Mouse (Mus musculus) neural tube, embryonic 14.5 days (tissue): ENCODE measurements around the gene Mettl13. TPM values are rescaled to one million over a fixed set of nuclear protein-coding genes. Genes with fewer than 3 reads are reported as not detected.

Source experiments
- ATAC-seq: fragments of 200-750 bp; cut with Nextera tagmentation; 2 replicates; pipeline ENCODE4 v1.8.0; 2017; ENCODE audit warnings: low read depth, mild to moderate bottlenecking, moderate TSS enrichment, moderate library complexity
- H3K27ac ChIP-seq: fragments of 300-500 bp; sonication (generic); 2 replicates; pipeline ENCODE4 v1.5.1; 2014; ENCODE audit warnings: low read depth, mild to moderate bottlenecking, control low read depth, low read length, moderate library complexity, mixed read lengths
- H3K27me3 ChIP-seq: fragments of 300-500 bp; sonication (generic); 2 replicates; pipeline ENCODE4 v1.6.1; 2014; ENCODE audit warnings: low read length; ENCODE audit not compliant: control insufficient read depth, insufficient read depth
- H3K36me3 ChIP-seq: fragments of 300-500 bp; sonication (generic); 2 replicates; pipeline ENCODE4 v1.6.1; 2014; ENCODE audit warnings: low read length, mixed read lengths; ENCODE audit not compliant: control insufficient read depth, insufficient read depth
- H3K4me1 ChIP-seq: fragments of 300-500 bp; sonication (generic); 2 replicates; pipeline ENCODE4 v1.6.1; 2014; ENCODE audit warnings: low read length; ENCODE audit not compliant: control insufficient read depth, insufficient read depth
- H3K4me2 ChIP-seq: fragments of 300-500 bp; sonication (generic); 2 replicates; pipeline ENCODE4 v1.6.1; 2014; ENCODE audit warnings: mild to moderate bottlenecking, low read depth, low read length, control low read depth
- H3K4me3 ChIP-seq: fragments of 300-500 bp; sonication (generic); 2 replicates; pipeline ENCODE4 v1.5.1; 2014; ENCODE audit warnings: low read depth, low read length, control low read depth, mixed read lengths
- H3K9ac ChIP-seq: fragments of 300-500 bp; sonication (generic); replicated peaks from 2 replicates; pipeline ENCODE4 v1.6.1; 2014; ENCODE audit warnings: low read depth, mild to moderate bottlenecking, control low read depth, low read length, mixed read lengths
- H3K9me3 ChIP-seq: fragments of 300-500 bp; sonication (generic); 2 replicates; pipeline ENCODE4 v1.6.1; 2016; ENCODE audit warnings: low read length; ENCODE audit not compliant: control insufficient read depth
- WGBS: fragments of 180-500 bp; shearing (Covaris S2); extraction: QIAGEN DNeasy Blood & Tissue Kit; methylation state at CpG from one replicate; pipeline ENCODE4 v1.1.7; 2014; 5-methylcytosine and 5-hydroxymethylcytosine counted together
- polyA plus RNA-seq: library from polyadenylated mRNA; unstranded; fragments of >200 nt; fragmentation: Nextera tagmentation; extraction: Ambion mirVana; gene quantifications from 2 replicates; pipeline ENCODE4 v1.2.1, GENCODE M21; 2014

Mettl13 gene
- polyA plus RNA-seq, 1 experiment from 2014 or later = 12.4 TPM

GRCm38 (mm10) chr1:162570931-162571601 is 22.7 kb upstream of the Mettl13 start:
- peak overlapping the region; percentile 61 for H3K4me2 ChIP-seq
- peak overlapping the region; percentile 98 for H3K4me3 ChIP-seq
- no peaks in the 10 kb centered on the region for H3K27me3 ChIP-seq
- ATAC-seq = no peak; the same call in 1 of the 2 replicates
- under 1% methylated on average over 44 of the region's 46 CpGs for WGBS
- H3K9ac ChIP-seq = peak overlapping the region; percentile 81
- peak overlapping the region; percentile 89 for H3K27ac ChIP-seq
- H3K9me3 ChIP-seq = no peaks in the 10 kb centered on the region
- H3K4me1 ChIP-seq = peaks cover 8% of the 10 kb centered on the region; the same call in 1 of the 2 replicates
- H3K36me3 ChIP-seq = peaks cover 10% of the 10 kb centered on the region

GRCm38 (mm10) chr1:162570260-162570748 is 22.0 kb upstream of the Mettl13 start, which contains the start of gene Vamp4:
TSS of gene Vamp4 (plus strand) at chr1:162570515.
- peak; percentile 99 for ATAC-seq
- H3K9me3 ChIP-seq = no peaks in the 10 kb centered on the region
- WGBS = 0% methylated on average over 40 of the region's 43 CpGs

GRCm38 (mm10) chr1:162567351-162567750 is 19.0 kb upstream of the Mettl13 start:
- no peak for ATAC-seq
- Histone ChIP-seq H3K27me3 (no peaks in the 10 kb centered on the region), H3K4me1 (peaks cover 8% of the 10 kb centered on the region; the same call in 1 of the 2 replicates), H3K4me3 (no peak overlapping the region), H3K9me3 (no peaks in the 10 kb centered on the region), H3K4me2 (no peak overlapping the region), H3K36me3 (no peaks in the 10 kb centered on the region), H3K27ac (no peak overlapping the region), H3K9ac (no peak overlapping the region)
- 40% methylated on average over 3 of the region's 3 CpGs for whole genome bisulfite sequencing

More at GRCm38 (mm10) chr1:162570260-162570748, 22.0 kb upstream of the Mettl13 start, which contains the start of gene Vamp4:
- peak within 1 kb of the TSS; percentile 89 for H3K27ac ChIP-seq
- peak within 1 kb of the TSS; percentile 61 for H3K4me2 ChIP-seq
- H3K27me3 ChIP-seq = no peaks in the 10 kb centered on the region
- H3K4me3 ChIP-seq = peak within 1 kb of the TSS; percentile 98
- H3K9ac ChIP-seq = peak within 1 kb of the TSS; percentile 81
- H3K36me3 ChIP-seq = peaks cover 10% of the 10 kb centered on the region; the same call in 1 of the 2 replicates
- peaks cover 8% of the 10 kb centered on the region; the same call in 1 of the 2 replicates for H3K4me1 ChIP-seq

GRCm38 (mm10) chr1:162564992-162565391 is 16.6 kb upstream of the Mettl13 start:
- Histone ChIP-seq H3K9me3 (no peaks in the 10 kb centered on the region), H3K4me2 (no peak overlapping the region), H3K9ac (no peak overlapping the region), H3K4me3 (no peak overlapping the region), H3K27me3 (no peaks in the 10 kb centered on the region), H3K27ac (no peak overlapping the region), H3K4me1 (0 out of 2 replicates have a peak, but pooled peaks cover 3% of the 10 kb centered on the region), H3K36me3 (no peaks in the 10 kb centered on the region)
- no peak for ATAC-seq
- 37% methylated on average over 3 of the region's 3 CpGs for WGBS

- ATAC-seq = no peak
- 85% methylated on average over 1 of the region's 1 CpGs for WGBS
These were observed 14.9 kb upstream of the Mettl13 start for GRCm38 (mm10) chr1:162563236-162563635.

GRCm38 (mm10) chr1:162554193-162554592 is 5.8 kb upstream of the Mettl13 start:
- ATAC-seq = no peak
- no peak overlapping the region for H3K27ac ChIP-seq
- no peaks in the 10 kb centered on the region for H3K9me3 ChIP-seq
- no peak overlapping the region for H3K4me2 ChIP-seq
- WGBS = 92% methylated on average over 3 of the region's 3 CpGs
- H3K36me3 ChIP-seq = no peaks in the 10 kb centered on the region
- no peak overlapping the region for H3K4me3 ChIP-seq
- no peaks in the 10 kb centered on the region for H3K4me1 ChIP-seq
- H3K9ac ChIP-seq = no peak overlapping the region
- H3K27me3 ChIP-seq = no peaks in the 10 kb centered on the region

More at GRCm38 (mm10) chr1:162563236-162563635, 14.9 kb upstream of the Mettl13 start:
- H3K9me3 ChIP-seq = no peaks in the 10 kb centered on the region
- H3K27ac ChIP-seq = no peak overlapping the region
- no peaks in the 10 kb centered on the region for H3K4me1 ChIP-seq
- no peak overlapping the region for H3K9ac ChIP-seq
- H3K27me3 ChIP-seq = no peaks in the 10 kb centered on the region
- no peak overlapping the region for H3K4me3 ChIP-seq
- no peaks in the 10 kb centered on the region for H3K36me3 ChIP-seq
- no peak overlapping the region for H3K4me2 ChIP-seq

GRCm38 (mm10) chr1:162552956-162553355 is 4.6 kb upstream of the Mettl13 start:
- Histone ChIP-seq H3K4me3 (no peak overlapping the region), H3K9ac (no peak overlapping the region), H3K9me3 (no peaks in the 10 kb centered on the region), H3K4me1 (no peaks in the 10 kb centered on the region), H3K27me3 (no peaks in the 10 kb centered on the region), H3K27ac (no peak overlapping the region), H3K4me2 (no peak overlapping the region), H3K36me3 (no peaks in the 10 kb centered on the region)
- WGBS = 89% methylated on average over 9 of the region's 9 CpGs
- ATAC-seq = no peak

GRCm38 (mm10) chr1:162549615-162550283 is 1.4 kb upstream of the Mettl13 start:
- H3K36me3 ChIP-seq = peaks cover 16% of the 10 kb centered on the region; the same call in 1 of the 2 replicates
- no peak overlapping the region for H3K4me3 ChIP-seq
- no peaks in the 10 kb centered on the region for H3K27me3 ChIP-seq
- no peaks in the 10 kb centered on the region for H3K9me3 ChIP-seq
- WGBS = 81% methylated on average over 5 of the region's 5 CpGs
- ATAC-seq = no peak
- no peak overlapping the region for H3K4me2 ChIP-seq
- H3K27ac ChIP-seq = no peak overlapping the region
- H3K9ac ChIP-seq = no peak overlapping the region
- H3K4me1 ChIP-seq = peaks cover 9% of the 10 kb centered on the region
